Mouse (Mus musculus): Measurements from ENCODE around the gene Krtap5-4.
"Not testable (repeated sequence)": the region's sequence is repeated elsewhere in the genome, so short reads cannot be mapped to it uniquely, and the experiment has no call there.

Gene Krtap5-4

GRCm38 (mm10) chr7:142322641-142323040 lies 19.3 kb downstream of the Krtap5-4 start:
- no peak for DNase-seq

GRCm38 (mm10) chr7:142323396-142324117 lies 20.2 kb downstream of the Krtap5-4 start:
- DNase-seq: no peak

- no peak for DNase-seq
Measured at GRCm38 (mm10) chr7:142326714-142327445, 23.5 kb downstream of the Krtap5-4 start.

- DNase-seq: no peak
Measured at GRCm38 (mm10) chr7:142328507-142328906, 25.2 kb downstream of the Krtap5-4 start.

GRCm38 (mm10) chr7:142330271-142330724 lies 26.9 kb downstream of the Krtap5-4 start:
- peak; percentile 68 to 73 for DNase-seq

- DNase-seq: no peak
Measured at GRCm38 (mm10) chr7:142331281-142331680, 27.9 kb downstream of the Krtap5-4 start.

- not testable (repeated sequence) for DNase-seq
Measured at GRCm38 (mm10) chr7:142332741-142333140, 29.4 kb downstream of the Krtap5-4 start.

- peak; percentile 51 to 83 for DNase-seq
Measured at GRCm38 (mm10) chr7:142334246-142334645, 30.9 kb downstream of the Krtap5-4 start.

GRCm38 (mm10) chr7:142335151-142335550 lies 31.8 kb downstream of the Krtap5-4 start:
- no peak for DNase-seq

- DNase-seq: no peak
Measured at GRCm38 (mm10) chr7:142340269-142340970, 37.1 kb downstream of the Krtap5-4 start.

GRCm38 (mm10) chr7:142341564-142342246 lies 38.4 kb downstream of the Krtap5-4 start:
- DNase-seq: no peak

- DNase-seq: no peak
Measured at GRCm38 (mm10) chr7:142342247-142342640, 38.9 kb downstream of the Krtap5-4 start.

- no peak for DNase-seq
Measured at GRCm38 (mm10) chr7:142347542-142347941, 44.2 kb downstream of the Krtap5-4 start.

GRCm38 (mm10) chr7:142349308-142349961 lies 46.1 kb downstream of the Krtap5-4 start:
- no peak for DNase-seq

- DNase-seq: no peak
Measured at GRCm38 (mm10) chr7:142351569-142351968, 48.2 kb downstream of the Krtap5-4 start.

GRCm38 (mm10) chr7:142353854-142354253 lies 50.5 kb downstream of the Krtap5-4 start:
- DNase-seq: no peak

All from kidney, adult 8-10 months (tissue).